Mouse (Mus musculus) ES-Bruce4 (cell line): Measurements from ENCODE around the gene Ddc. TPM values are rescaled to one million over a fixed set of nuclear protein-coding genes. Genes with fewer than 3 reads are reported as not detected.

Source experiments
- H3K27ac ChIP-seq: 2 replicates; pipeline ENCODE4 v1.5.1; 2012; ENCODE audit warnings: low read length, inconsistent platforms; ENCODE audit not compliant: insufficient read depth
- H3K27me3 ChIP-seq: 2 replicates; pipeline ENCODE4 v1.6.1; 2012; ENCODE audit warnings: mild to moderate bottlenecking, low read length, inconsistent platforms; ENCODE audit not compliant: control insufficient read depth, poor library complexity, insufficient read depth, severe bottlenecking
- H3K36me3 ChIP-seq: 2 replicates; pipeline ENCODE4 v1.6.1; 2012; ENCODE audit warnings: inconsistent platforms, mild to moderate bottlenecking, low read length, moderate library complexity; ENCODE audit not compliant: control insufficient read depth, poor library complexity, insufficient read depth, severe bottlenecking
- H3K4me1 ChIP-seq: one replicate; pipeline ENCODE4 v1.8.1; 2011; ENCODE audit warnings: low read length; ENCODE audit not compliant: control insufficient read depth, insufficient read depth
- H3K4me3 ChIP-seq: 2 replicates; pipeline ENCODE4 v1.5.1; 2011; ENCODE audit warnings: low read depth, mild to moderate bottlenecking, low read length
- H3K9ac ChIP-seq: 2 replicates; pipeline ENCODE4 v1.6.1; 2012; ENCODE audit warnings: low read depth, mild to moderate bottlenecking, inconsistent platforms; ENCODE audit not compliant: poor library complexity, severe bottlenecking
- H3K9me3 ChIP-seq: replicated peaks from 2 replicates; pipeline ENCODE4 v1.6.1; 2012; ENCODE audit warnings: mild to moderate bottlenecking, low read length, inconsistent platforms; ENCODE audit not compliant: control insufficient read depth, poor library complexity, insufficient read depth, severe bottlenecking
- CTCF ChIP-seq: IDR thresholded peaks from one replicate; pipeline ENCODE4 v1.8.1; 2011; ENCODE audit warnings: low read depth, low read length
- EP300 ChIP-seq: IDR thresholded peaks from 2 replicates; pipeline ENCODE4 v1.6.1; 2011; ENCODE audit warnings: low read depth, low read length; ENCODE audit not compliant: insufficient read depth
- POLR2A ChIP-seq: IDR thresholded peaks from one replicate; pipeline ENCODE4 v1.8.1; 2011; ENCODE audit warnings: low read length; ENCODE audit not compliant: insufficient read depth
- polyA plus RNA-seq: library from polyadenylated mRNA; stranded (reverse); fragments of >200 nt; gene quantifications from 2 replicates; pipeline ENCODE4 v1.2.4, GENCODE M21; 2011; ENCODE audit warnings: low read depth; ENCODE audit not compliant: missing spikeins, insufficient read depth, insufficient read length

Gene Ddc
- polyA plus RNA-seq, 1 experiment, result 7.0 TPM

- no peak for TF ChIP-seq POLR2A
- TF ChIP-seq CTCF, result no peak
- TF ChIP-seq EP300, result no peak
- Histone ChIP-seq H3K9me3 (no peaks in the 10 kb centered on the region; the same call in 1 of the 2 replicates), H3K27me3 (no peaks in the 10 kb centered on the region), H3K36me3 (no peaks in the 10 kb centered on the region), H3K9ac (no peak overlapping the region), H3K4me1 (peaks cover 1% of the 10 kb centered on the region), H3K4me3 (no peak overlapping the region), H3K27ac (no peak overlapping the region)
Measured at GRCm38 (mm10) chr11:11901509-11901908, 3.6 kb upstream of the Ddc start.

DNA sequence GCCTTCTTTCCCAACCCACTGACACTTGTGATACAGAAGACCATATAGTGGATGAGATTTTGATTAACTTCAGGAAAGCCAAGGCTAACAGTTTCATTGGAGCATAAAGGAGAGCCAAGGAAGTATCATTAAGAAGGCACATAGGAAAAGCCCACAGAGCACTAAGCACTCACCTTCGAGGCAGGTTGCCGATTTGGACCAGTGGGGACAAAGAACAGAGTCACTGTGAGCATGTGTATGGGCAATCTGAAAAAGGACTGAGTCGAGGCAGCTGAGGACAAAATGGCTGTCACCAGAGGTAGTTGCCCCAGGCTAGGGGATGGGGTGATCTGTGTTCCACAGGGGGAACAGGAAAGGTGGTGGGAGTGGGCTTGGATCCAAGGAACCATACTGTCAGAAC is 552 bp upstream of the Ddc start:
- TF ChIP-seq POLR2A (no peak), EP300 (no peak), CTCF (no peak)
- H3K4me3 ChIP-seq, result no peak overlapping the region
- H3K4me1 ChIP-seq, result no peaks in the 10 kb centered on the region
- H3K9ac ChIP-seq, result no peak overlapping the region
- no peaks in the 10 kb centered on the region; the same call in 1 of the 2 replicates for H3K9me3 ChIP-seq
- H3K27me3 ChIP-seq, result no peaks in the 10 kb centered on the region
- H3K27ac ChIP-seq, result no peak overlapping the region
- H3K36me3 ChIP-seq, result no peaks in the 10 kb centered on the region

- H3K4me1 ChIP-seq, result no peaks in the 10 kb centered on the region
- H3K27ac ChIP-seq, result no peak overlapping the region
- H3K9ac ChIP-seq, result no peak overlapping the region
- TF ChIP-seq CTCF (no peak), EP300 (no peak), POLR2A (no peak)
- no peaks in the 10 kb centered on the region for H3K9me3 ChIP-seq
- H3K4me3 ChIP-seq, result no peak overlapping the region
- H3K36me3 ChIP-seq, result no peaks in the 10 kb centered on the region
- no peaks in the 10 kb centered on the region for H3K27me3 ChIP-seq
Measured at GRCm38 (mm10) chr11:11895479-11895878, 2.5 kb downstream of the Ddc start.

- H3K9ac ChIP-seq, result no peak overlapping the region
- no peak overlapping the region for H3K4me3 ChIP-seq
- H3K9me3 ChIP-seq, result no peaks in the 10 kb centered on the region
- H3K4me1 ChIP-seq, result no peaks in the 10 kb centered on the region
- no peaks in the 10 kb centered on the region for H3K27me3 ChIP-seq
- TF ChIP-seq EP300 (no peak), POLR2A (no peak), CTCF (no peak)
- H3K27ac ChIP-seq, result no peak overlapping the region
- no peaks in the 10 kb centered on the region for H3K36me3 ChIP-seq
Measured at GRCm38 (mm10) chr11:11893769-11894168, 4.2 kb downstream of the Ddc start.

- Histone ChIP-seq H3K9ac (no peak overlapping the region), H3K27ac (no peak overlapping the region), H3K27me3 (no peaks in the 10 kb centered on the region), H3K4me1 (no peaks in the 10 kb centered on the region), H3K9me3 (no peaks in the 10 kb centered on the region), H3K4me3 (no peak overlapping the region), H3K36me3 (no peaks in the 10 kb centered on the region)
- TF ChIP-seq EP300 (no peak), CTCF (no peak), POLR2A (no peak)
Measured at GRCm38 (mm10) chr11:11892993-11893602, 4.8 kb downstream of the Ddc start.

GRCm38 (mm10) chr11:11891832-11892231 is 6.1 kb downstream of the Ddc start:
- H3K27me3 ChIP-seq, result no peaks in the 10 kb centered on the region
- H3K36me3 ChIP-seq, result no peaks in the 10 kb centered on the region
- H3K9ac ChIP-seq, result no peak overlapping the region
- TF ChIP-seq POLR2A, result no peak
- no peak for TF ChIP-seq CTCF
- TF ChIP-seq EP300, result no peak
- no peaks in the 10 kb centered on the region for H3K9me3 ChIP-seq
- H3K4me1 ChIP-seq, result no peaks in the 10 kb centered on the region
- H3K27ac ChIP-seq, result no peak overlapping the region
- H3K4me3 ChIP-seq, result no peak overlapping the region
